Comparison of ENCODE assay signal across 24 mouse cellular contexts in genomic region chr9:97084628-97085027, GRCm38 (mm10). TPM values are rescaled to one million over a fixed set of nuclear protein-coding genes. Genes with fewer than 3 reads are reported as not detected.
DNase-seq lines count a peak whose midpoint lies in the region; ATAC-seq and TF ChIP-seq lines count a peak whose summit lies in the region.
"Had no signal": no experiment of that assay in that cellular context is flagged by ENCODE, and none has a peak within 500 bp of the region (broad histone marks: within the 10 kb centered on the region; RNA-seq: fewer than 3 reads in every experiment).

No protein-coding gene starts in this region.

- TF ChIP-seq POLR2A in heart, adult 2 months (IDR thresholded peaks at IDR 0.05; ENCODE audit: insufficient read depth, low read depth, low read length) = no peak
- TF ChIP-seq POLR2A in CH12.LX (IDR thresholded peaks at IDR 0.05; ENCODE audit: low read depth, low read length) = no peak

- 93% methylated on average over 2 of the region's 2 CpGs for WGBS in heart, adult 2 months
- WGBS in heart, embryonic 10.5 days = 90% methylated on average over 2 of the region's 2 CpGs
- WGBS in liver, embryonic 14.5 days (ENCODE audit: insufficient replicate concordance) = 70% methylated on average over 2 of the region's 2 CpGs
- 73% methylated on average over 2 of the region's 2 CpGs for WGBS in liver, embryonic 12.5 days (ENCODE audit: insufficient replicate concordance)

- H3K4me1 ChIP-seq in heart, adult 2 months (ENCODE audit: control insufficient read depth, insufficient read depth, low read length) = no peaks in the 10 kb centered on the region
- H3K4me1 ChIP-seq in heart, embryonic 10.5 days = no peaks in the 10 kb centered on the region
- no peaks in the 10 kb centered on the region for H3K4me1 ChIP-seq in liver, embryonic 14.5 days (replicated peaks; ENCODE audit: control insufficient read depth in 2 of 2, insufficient read depth in 2 of 2, low read length in 1 of 2)
- H3K4me1 ChIP-seq in liver, embryonic 12.5 days = no peaks in the 10 kb centered on the region
- H3K4me1 ChIP-seq in CH12.LX (ENCODE audit: control insufficient read depth in 1 of 2, insufficient read depth in 2 of 2) = no peaks in the 10 kb centered on the region
- H3K4me1 ChIP-seq: embryonic facial prominence, embryonic 10.5 days; forebrain, embryonic 12.5 days; neural tube, embryonic 15.5 days had no signal

- intact Hi-C loops in heart, adult 2 months (cut with DNase I) = loop anchor here (5.0 kb wide), 1 partner anchor 238 kb away; no protein-coding TSS in a partner anchor

- no peaks in the 10 kb centered on the region for H3K79me2 ChIP-seq in heart, adult 2 months (replicated peaks; ENCODE audit: control insufficient read depth, insufficient read depth, low read length)
- H3K79me2 ChIP-seq in CH12.LX (replicated peaks; ENCODE audit: control insufficient read depth, extremely low read depth, insufficient read depth, poor library complexity, severe bottlenecking) = no peaks in the 10 kb centered on the region

- peak; percentile 39 for TF ChIP-seq CTCF in heart, adult 2 months (IDR thresholded peaks at IDR 0.05)
- TF ChIP-seq CTCF in liver, embryonic 14.5 days (IDR thresholded peaks at IDR 0.05; ENCODE audit: low read depth) = 0 out of 2 replicates have a peak, but pooled peaks have one; percentile 4
- TF ChIP-seq CTCF in CH12.LX (conservative IDR thresholded peaks at IDR 0.05 in 1 of 2, IDR thresholded peaks at IDR 0.05 in 1 of 2; ENCODE audit: low read depth in 2 of 2, low read length in 2 of 2) = peak in 1 of 2 experiments; percentile 22; a peak in 1 of 4 replicates

- DNase-seq in heart, adult 2 months = no peak
- no peak for DNase-seq in heart, embryonic 10.5 days (ENCODE audit: low spot score)
- no peak for DNase-seq in liver, embryonic 14.5 days (ENCODE audit: low read depth in 3 of 3, low spot score in 3 of 3)
- DNase-seq in CH12.LX (ENCODE audit: extremely low read depth) = no peak
- DNase-seq in right cerebral cortex, postnatal 14 days = no peak
- DNase-seq: B cell, adult 2 months; cerebellum, adult 2 months; gastrocnemius, postnatal 36 days; heart, postnatal 10 days; kidney, postnatal 10 days; left cerebral cortex, postnatal 4 days; lung, postnatal 10 days; midbrain, embryonic 14.5 days; spleen, adult 18-20 months; thymus, adult 18-20 months; thymus, postnatal 4 days had no signal

- peaks cover 4% of the 10 kb centered on the region; the same call in 1 of the 2 replicates for H3K36me3 ChIP-seq in heart, adult 2 months (ENCODE audit: control insufficient read depth, insufficient read depth, low read length)
- peaks cover 48% of the 10 kb centered on the region for H3K36me3 ChIP-seq in heart, embryonic 10.5 days
- H3K36me3 ChIP-seq in liver, embryonic 14.5 days (replicated peaks; ENCODE audit: control insufficient read depth, insufficient read depth, low read depth) = no peaks in the 10 kb centered on the region
- H3K36me3 ChIP-seq in liver, embryonic 12.5 days = peaks cover 36% of the 10 kb centered on the region
- peaks cover 22 to 44% of the 10 kb centered on the region in 2 experiments for H3K36me3 ChIP-seq in CH12.LX (replicated peaks in 1 of 2; ENCODE audit: control insufficient read depth in 1 of 2, insufficient read depth in 1 of 2, low read length in 1 of 2)

- no peak for TF ChIP-seq EP300 in heart, adult 2 months (IDR thresholded peaks at IDR 0.05; ENCODE audit: insufficient read depth, low read depth, low read length)
- TF ChIP-seq EP300 in liver, embryonic 14.5 days (IDR thresholded peaks at IDR 0.05; ENCODE audit: low read depth) = no peak
- no peak for TF ChIP-seq EP300 in CH12.LX (IDR thresholded peaks at IDR 0.05; ENCODE audit: low read length)

- TF ChIP-seq RAD21 in CH12.LX (IDR thresholded peaks at IDR 0.05; ENCODE audit: low read depth, low read length) = no peak

- no peak for ATAC-seq in liver, embryonic 14.5 days (ENCODE audit: insufficient read depth)
- ATAC-seq in liver, embryonic 12.5 days = no peak
- ATAC-seq in activated CD4-positive, CD25-positive, alpha-beta regulatory T cell, adult 4 months = peak; percentile 43
- ATAC-seq in erythroblast, adult 5-6 weeks (replicated peaks; ENCODE audit: low FRiP score, poor library complexity, severe bottlenecking) = no peak

- dilution Hi-C loops in CH12.LX (cut with MboI; ENCODE audit: extremely low pct_ligation_motif_present, extremely low pct_unique_long_range_greater_than_20kb, low sequenced_read_pairs) = no loop called here

- no peak overlapping the region for H3K9ac ChIP-seq in heart, adult 2 months (ENCODE audit: low read depth, low read length)
- H3K9ac ChIP-seq in liver, embryonic 14.5 days (replicated peaks) = no peak overlapping the region
- no peak overlapping the region for H3K9ac ChIP-seq in liver, embryonic 12.5 days
- no peak overlapping the region for H3K9ac ChIP-seq in CH12.LX (ENCODE audit: insufficient read depth, low read depth)
- H3K9ac ChIP-seq: forebrain, embryonic 12.5 days; neural tube, embryonic 15.5 days had no signal

- no peaks in the 10 kb centered on the region for H3K9me3 ChIP-seq in heart, embryonic 10.5 days
- H3K9me3 ChIP-seq in liver, embryonic 14.5 days (ENCODE audit: control insufficient read depth, low read length) = no peaks in the 10 kb centered on the region
- H3K9me3 ChIP-seq in liver, embryonic 12.5 days (replicated peaks) = no peaks in the 10 kb centered on the region
- H3K9me3 ChIP-seq in CH12.LX (replicated peaks; ENCODE audit: low read length) = no peaks in the 10 kb centered on the region
- H3K9me3 ChIP-seq: embryonic facial prominence, embryonic 10.5 days; forebrain, embryonic 12.5 days; megakaryocyte, embryonic 14.5 days; neural tube, embryonic 15.5 days had no signal

- no peak overlapping the region for H3K4me2 ChIP-seq in liver, embryonic 14.5 days (ENCODE audit: low read depth)
- no peak overlapping the region for H3K4me2 ChIP-seq in liver, embryonic 12.5 days
- no peak overlapping the region for H3K4me2 ChIP-seq in CH12.LX (ENCODE audit: insufficient read depth, low read depth, poor library complexity, severe bottlenecking)
- H3K4me2 ChIP-seq: forebrain, embryonic 12.5 days; heart, embryonic 11.5 days; neural tube, embryonic 15.5 days had no signal

- H3K27me3 ChIP-seq in heart, adult 2 months (ENCODE audit: control insufficient read depth, insufficient read depth, low read length) = no peaks in the 10 kb centered on the region
- H3K27me3 ChIP-seq in heart, embryonic 10.5 days (ENCODE audit: insufficient read depth, poor library complexity, severe bottlenecking) = no peaks in the 10 kb centered on the region
- no peaks in the 10 kb centered on the region; the same call in 1 of the 2 replicates for H3K27me3 ChIP-seq in liver, embryonic 14.5 days (ENCODE audit: control insufficient read depth, insufficient read depth, low read length)
- H3K27me3 ChIP-seq in liver, embryonic 12.5 days (replicated peaks) = no peaks in the 10 kb centered on the region
- no peaks in the 10 kb centered on the region for H3K27me3 ChIP-seq in CH12.LX (replicated peaks)
- H3K27me3 ChIP-seq: forebrain, embryonic 12.5 days; megakaryocyte, embryonic 14.5 days; neural tube, embryonic 15.5 days had no signal

- in situ Hi-C loops in CH12.LX (cut with MboI; ENCODE audit: low pct_ligation_motif_present, low pct_unique_long_range_greater_than_20kb, low sequenced_read_pairs) = no loop called here

- H3K27ac ChIP-seq in heart, adult 2 months = no peak overlapping the region
- H3K27ac ChIP-seq in heart, embryonic 10.5 days = no peak overlapping the region
- no peak overlapping the region for H3K27ac ChIP-seq in liver, embryonic 14.5 days
- H3K27ac ChIP-seq in liver, embryonic 12.5 days = no peak overlapping the region
- no peak overlapping the region for H3K27ac ChIP-seq in CH12.LX (ENCODE audit: insufficient read depth, low read depth)
- H3K27ac ChIP-seq: embryonic facial prominence, embryonic 10.5 days; forebrain, embryonic 12.5 days; neural tube, embryonic 15.5 days had no signal

- H3K4me3 ChIP-seq in heart, adult 2 months = no peak overlapping the region
- no peak overlapping the region for H3K4me3 ChIP-seq in heart, embryonic 10.5 days
- no peak overlapping the region for H3K4me3 ChIP-seq in liver, embryonic 14.5 days (ENCODE audit: insufficient read depth in 1 of 2, low read depth in 2 of 2, low read length in 2 of 2)
- no peak overlapping the region for H3K4me3 ChIP-seq in liver, embryonic 12.5 days
- H3K4me3 ChIP-seq in CH12.LX (replicated peaks in 1 of 3; ENCODE audit: low read depth in 2 of 3, low read length in 2 of 3, poor library complexity in 1 of 3) = no peak overlapping the region
- H3K4me3 ChIP-seq: embryonic facial prominence, embryonic 10.5 days; forebrain, embryonic 12.5 days; megakaryocyte, embryonic 14.5 days; neural tube, embryonic 15.5 days had no signal

TF ChIP-seq in CH12.LX, 34 proteins besides CTCF, POLR2A, EP300 and RAD21:
- no peak for TF ChIP-seq SIN3A (IDR thresholded peaks at IDR 0.05; ENCODE audit: low read length)
- TF ChIP-seq ZNF384 (IDR thresholded peaks at IDR 0.05; ENCODE audit: low read depth, low read length) = peak; percentile 71
TF ChIP-seq in CH12.LX: peak in this region for 1.

RNA-seq across cellular contexts. Expression of gene Slc25a36, which starts 26.3 kb away (rescaled TPM):
- total RNA-seq in heart, adult 2 months (2021) = 10 to 100 TPM; 34.7 to 35.1 TPM
- 14.1 and 30.9 TPM in 2 replicates for polyA plus RNA-seq in heart, adult 2 months (2012; rRNA removed)
- 57.4 and 63.1 TPM in 2 replicates for polyA plus RNA-seq in heart, embryonic 10.5 days (2016; fragmentation: Nextera tagmentation; extraction: Ambion mirVana)
- polyA plus RNA-seq in liver, embryonic 14.5 days (2012; rRNA removed) = 6.4 and 6.6 TPM in 2 replicates
- polyA plus RNA-seq in liver, embryonic 14.5 days (2014; fragmentation: Nextera tagmentation; extraction: Ambion mirVana) = 6.7 and 8.1 TPM in 2 replicates
- polyA plus RNA-seq in liver, embryonic 12.5 days (2016; fragmentation: Nextera tagmentation; extraction: Ambion mirVana) = 18.5 and 19.6 TPM in 2 replicates
- total RNA-seq in CH12.LX (2012; rRNA removed) (12.9 and 18.7 TPM in 2 replicates), CH12.LX (2014; rRNA removed) (35.6 and 38.9 TPM in 2 replicates)
- polyA plus RNA-seq in CH12.LX (2012; ENCODE audit: insufficient read length, low read depth) = 12.0 and 14.9 TPM in 2 replicates
- polyA plus RNA-seq in activated CD4-positive, CD25-positive, alpha-beta regulatory T cell, adult 4 months (2017; shearing (Covaris generic)) = 10 to 100 TPM; 50.2 to 59.9 TPM
- total RNA-seq in erythroblast, adult 5-6 weeks (2015; ENCODE audit: low replicate concordance) = 22.8 and 30.0 TPM in 2 replicates
- 18.1 and 25.8 TPM in 2 replicates for total RNA-seq in erythroblast, adult 5-6 weeks (2017; ENCODE audit: low replicate concordance)
